Mouse (Mus musculus) hindbrain, embryonic 10.5 days (tissue): Measurements from ENCODE around the gene Gm5741. TPM values are rescaled to one million over a fixed set of nuclear protein-coding genes. Genes with fewer than 3 reads are reported as not detected.

Experiments used
- DNase-seq: peaks from one replicate; pipeline ENCODE4 v3.0.0-alpha.2; 2017; ENCODE audit warnings: low spot score
- H3K27ac ChIP-seq: fragments of 300-500 bp; sonication (generic); 2 replicates; pipeline ENCODE4 v1.5.1; 2016; ENCODE audit warnings: mild to moderate bottlenecking, moderate library complexity
- H3K27me3 ChIP-seq: fragments of 300-500 bp; sonication (generic); 2 replicates; pipeline ENCODE4 v1.6.1; 2016; ENCODE audit warnings: mild to moderate bottlenecking; ENCODE audit not compliant: poor library complexity, insufficient read depth, severe bottlenecking
- H3K36me3 ChIP-seq: fragments of 300-500 bp; sonication (generic); 2 replicates; pipeline ENCODE4 v1.6.1; 2016; ENCODE audit warnings: mild to moderate bottlenecking, moderate library complexity
- H3K4me1 ChIP-seq: fragments of 300-500 bp; sonication (generic); replicated peaks from 2 replicates; pipeline ENCODE4 v1.6.1; 2016; ENCODE audit warnings: mild to moderate bottlenecking
- H3K4me3 ChIP-seq: fragments of 300-500 bp; sonication (generic); 2 replicates; pipeline ENCODE4 v1.5.1; 2016; ENCODE audit warnings: mild to moderate bottlenecking, moderate library complexity
- H3K9me3 ChIP-seq: fragments of 300-500 bp; sonication (generic); 2 replicates; pipeline ENCODE4 v1.6.1; 2016; ENCODE audit warnings: mild to moderate bottlenecking, moderate library complexity
- WGBS: fragments of 180-500 bp; shearing (Covaris S2); methylation state at CpG from one replicate; pipeline ENCODE4 v1.1.7; 2016; 5-methylcytosine and 5-hydroxymethylcytosine counted together
- polyA plus RNA-seq: library from polyadenylated mRNA; unstranded; fragments of >200 nt; fragmentation: Nextera tagmentation; extraction: Ambion mirVana; gene quantifications from 2 replicates; pipeline ENCODE4 v1.2.1, GENCODE M21; 2016

The Gm5741 gene
- 0.86 and 1.0 TPM in 2 replicates for polyA plus RNA-seq

GRCm38 (mm10) chr8:85067982-85068381 lies at the start of gene Gm5741:
TSS of gene Gm5741 (minus strand) at chr8:85067982.
- DNase-seq, result no peak
- Histone ChIP-seq H3K27me3 (no peaks in the 10 kb centered on the region), H3K4me3 (no peak within 1 kb of the TSS), H3K27ac (no peak within 1 kb of the TSS), H3K9me3 (no peaks in the 10 kb centered on the region), H3K36me3 (peaks cover 45% of the 10 kb centered on the region), H3K4me1 (peaks cover 24% of the 10 kb centered on the region)

DNA sequence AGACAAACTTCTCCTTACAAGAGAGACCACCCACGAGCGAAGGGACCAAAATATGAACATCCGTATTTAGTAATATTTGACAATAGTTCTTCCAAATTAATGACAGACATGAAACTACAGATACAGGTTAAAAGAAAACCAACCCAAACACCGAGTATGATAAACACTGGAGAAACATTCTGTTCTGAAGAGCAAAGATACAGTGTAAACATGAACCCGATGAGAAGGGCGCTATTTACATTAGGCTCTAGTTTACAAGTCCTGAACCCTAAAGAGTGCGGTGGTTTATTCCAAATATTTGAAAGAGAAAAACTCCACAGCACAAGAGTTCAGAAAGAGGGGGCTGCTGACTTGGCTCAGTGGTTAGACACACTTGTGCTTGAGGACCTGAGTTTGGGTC lies 49.2 kb upstream of the Gm5741 start:
- Histone ChIP-seq H3K36me3 (peaks cover under 1% of the 10 kb centered on the region; the same call in 1 of the 2 replicates), H3K27me3 (no peaks in the 10 kb centered on the region), H3K9me3 (no peaks in the 10 kb centered on the region), H3K4me3 (no peak overlapping the region), H3K27ac (no peak overlapping the region), H3K4me1 (peaks cover 7% of the 10 kb centered on the region)
- 92% methylated on average over 7 of the region's 7 CpGs for WGBS
- no peak for DNase-seq

DNA sequence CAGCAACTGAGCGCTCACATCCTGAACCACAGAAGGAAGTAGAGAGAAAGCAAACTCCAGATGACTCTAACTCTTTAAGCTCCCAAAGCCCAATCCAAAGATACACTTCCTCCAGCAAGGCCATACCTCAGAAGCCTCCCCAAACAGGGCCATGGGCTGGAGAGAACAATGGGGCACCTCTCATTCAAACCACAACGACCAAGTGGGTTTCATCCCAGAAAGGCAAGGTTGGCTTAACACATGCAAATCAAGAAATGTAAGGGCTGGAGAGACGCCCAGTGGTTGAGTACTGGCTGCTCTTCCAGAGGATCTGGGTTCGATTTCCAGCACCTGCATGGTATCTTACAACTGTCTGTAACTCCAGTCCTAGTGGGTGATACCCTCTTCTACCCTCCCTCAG lies 47.7 kb upstream of the Gm5741 start:
- peaks cover 7% of the 10 kb centered on the region for H3K4me1 ChIP-seq
- peaks cover 11% of the 10 kb centered on the region for H3K36me3 ChIP-seq
- no peak overlapping the region for H3K27ac ChIP-seq
- H3K4me3 ChIP-seq, result no peak overlapping the region
- no peaks in the 10 kb centered on the region for H3K27me3 ChIP-seq
- no peaks in the 10 kb centered on the region; the same call in 1 of the 2 replicates for H3K9me3 ChIP-seq
- 74% methylated on average over 4 of the region's 4 CpGs for WGBS
- no peak for DNase-seq

DNA sequence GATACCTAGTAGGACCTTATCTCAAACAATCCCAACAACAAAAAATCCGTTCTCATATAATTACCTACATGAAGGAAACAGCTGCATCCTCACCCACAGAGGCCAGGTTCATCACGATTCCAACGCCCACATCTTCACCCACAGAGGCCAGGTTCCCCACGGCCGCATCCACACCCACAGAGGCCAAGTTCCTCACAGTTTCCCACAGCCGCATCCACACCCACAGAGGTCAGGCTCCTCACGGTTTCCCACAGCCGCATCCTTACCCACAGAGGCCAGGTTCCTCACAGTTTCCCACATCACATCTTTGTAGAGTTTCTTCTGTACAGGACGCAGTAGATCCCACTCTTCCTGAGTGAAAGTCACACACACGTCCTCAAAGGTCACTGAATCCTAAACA lies 45.5 kb upstream of the Gm5741 start:
- no peak overlapping the region for H3K27ac ChIP-seq
- no peak for DNase-seq
- H3K9me3 ChIP-seq, result peaks cover 5% of the 10 kb centered on the region; the same call in 1 of the 2 replicates
- H3K4me3 ChIP-seq, result no peak overlapping the region
- peaks cover 25% of the 10 kb centered on the region for H3K36me3 ChIP-seq
- no peaks in the 10 kb centered on the region for H3K27me3 ChIP-seq
- 97% methylated on average over 10 of the region's 10 CpGs for WGBS
- H3K4me1 ChIP-seq, result no peaks in the 10 kb centered on the region

- Histone ChIP-seq H3K9me3 (0 out of 2 replicates have a peak, but pooled peaks cover 5% of the 10 kb centered on the region), H3K27ac (no peak overlapping the region), H3K4me3 (no peak overlapping the region), H3K4me1 (no peaks in the 10 kb centered on the region), H3K27me3 (no peaks in the 10 kb centered on the region), H3K36me3 (peaks cover 42% of the 10 kb centered on the region)
- no peak for DNase-seq
- WGBS, result 84% methylated on average over 4 of the region's 4 CpGs
These were observed 32.4 kb upstream of the Gm5741 start for GRCm38 (mm10) chr8:85100076-85100665.

DNA sequence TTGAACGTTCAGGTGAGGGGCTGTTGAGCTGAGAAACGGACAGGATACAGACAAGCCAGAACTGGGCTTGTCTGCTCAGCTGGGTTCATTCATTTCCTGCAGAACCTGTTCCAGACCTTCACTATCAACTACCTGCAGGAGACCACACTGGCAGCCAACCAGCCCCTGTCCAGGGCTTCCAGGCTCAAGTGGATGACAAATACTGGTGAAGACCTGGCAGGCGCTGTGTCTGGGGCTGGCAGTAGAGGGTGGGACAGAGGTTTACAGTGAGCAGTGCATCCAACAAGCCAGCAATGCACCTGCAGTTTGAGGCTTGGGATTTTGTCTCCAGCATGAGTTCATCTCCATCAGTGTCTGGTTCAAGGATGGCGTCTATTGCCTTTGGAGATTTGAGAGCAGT lies 29.1 kb upstream of the Gm5741 start:
- Histone ChIP-seq H3K36me3 (peaks cover 69% of the 10 kb centered on the region), H3K9me3 (0 out of 2 replicates have a peak, but pooled peaks cover 4% of the 10 kb centered on the region), H3K4me3 (no peak overlapping the region), H3K4me1 (no peaks in the 10 kb centered on the region), H3K27ac (no peak overlapping the region), H3K27me3 (no peaks in the 10 kb centered on the region)
- DNase-seq, result no peak
- 92% methylated on average over 4 of the region's 4 CpGs for WGBS

GRCm38 (mm10) chr8:85096196-85096595 lies 28.4 kb upstream of the Gm5741 start:
- no peak overlapping the region for H3K4me3 ChIP-seq
- no peak overlapping the region for H3K27ac ChIP-seq
- H3K4me1 ChIP-seq, result peaks cover 2% of the 10 kb centered on the region; the same call in 1 of the 2 replicates
- H3K36me3 ChIP-seq, result peaks cover 73% of the 10 kb centered on the region
- no peak for DNase-seq
- no peaks in the 10 kb centered on the region for H3K27me3 ChIP-seq
- no peaks in the 10 kb centered on the region for H3K9me3 ChIP-seq
- 94% methylated on average over 16 of the region's 16 CpGs for WGBS

DNA sequence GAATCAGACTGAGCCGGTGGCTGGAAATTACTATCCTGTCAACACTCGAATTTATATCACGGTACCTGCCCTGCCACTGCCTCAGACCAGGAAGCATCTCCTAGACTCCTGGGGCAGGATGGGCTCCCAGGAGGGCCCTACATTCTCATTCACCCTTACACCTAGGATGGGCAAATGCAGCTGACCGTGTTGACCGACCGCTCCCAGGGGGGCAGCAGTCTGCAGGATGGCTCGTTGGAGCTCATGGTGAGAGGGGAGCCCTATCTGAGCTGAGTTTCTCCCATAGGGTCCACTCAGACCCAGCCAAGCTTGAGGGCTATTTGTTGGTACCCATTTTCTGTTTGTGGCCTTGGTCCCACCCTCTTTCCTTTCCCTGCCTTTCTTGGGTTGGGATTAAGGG lies 27.8 kb upstream of the Gm5741 start:
- Histone ChIP-seq H3K4me3 (no peak overlapping the region), H3K9me3 (no peaks in the 10 kb centered on the region), H3K36me3 (peaks cover 78% of the 10 kb centered on the region), H3K4me1 (peaks cover 2% of the 10 kb centered on the region; the same call in 1 of the 2 replicates), H3K27me3 (no peaks in the 10 kb centered on the region), H3K27ac (no peak overlapping the region)
- WGBS, result 94% methylated on average over 7 of the region's 7 CpGs
- DNase-seq, result no peak

DNA sequence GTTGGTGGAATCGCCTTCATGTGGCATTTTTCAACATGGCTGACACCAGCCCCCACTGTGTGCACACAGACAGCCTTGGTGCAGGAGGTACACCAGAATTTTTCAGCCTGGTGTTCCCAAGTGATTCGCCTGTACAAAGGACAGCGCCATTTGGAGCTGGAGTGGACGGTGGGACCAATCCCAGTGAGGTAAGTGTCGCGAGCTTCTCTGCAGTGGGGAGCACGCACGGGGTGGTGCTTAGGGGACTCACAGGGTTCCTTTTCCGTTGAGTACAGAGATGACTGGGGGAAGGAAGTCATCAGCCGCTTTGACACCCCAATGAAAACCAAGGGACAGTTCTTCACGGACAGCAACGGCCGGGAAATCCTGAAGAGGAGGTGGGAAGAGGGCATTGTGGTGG lies 27.3 kb upstream of the Gm5741 start:
- Histone ChIP-seq H3K4me3 (no peak overlapping the region), H3K36me3 (peaks cover 78% of the 10 kb centered on the region), H3K9me3 (no peaks in the 10 kb centered on the region), H3K27me3 (no peaks in the 10 kb centered on the region), H3K4me1 (peaks cover 2% of the 10 kb centered on the region; the same call in 1 of the 2 replicates), H3K27ac (no peak overlapping the region)
- 91% methylated on average over 13 of the region's 13 CpGs for WGBS
- no peak for DNase-seq

- no peaks in the 10 kb centered on the region for H3K9me3 ChIP-seq
- no peak overlapping the region for H3K27ac ChIP-seq
- DNase-seq, result no peak
- H3K27me3 ChIP-seq, result no peaks in the 10 kb centered on the region
- peaks cover 2% of the 10 kb centered on the region; the same call in 1 of the 2 replicates for H3K4me1 ChIP-seq
- H3K36me3 ChIP-seq, result peaks cover 80% of the 10 kb centered on the region
- H3K4me3 ChIP-seq, result no peak overlapping the region
- 30% methylated on average over 21 of the region's 21 CpGs for WGBS
These were observed 23.8 kb upstream of the Gm5741 start for GRCm38 (mm10) chr8:85091526-85092090.

DNA sequence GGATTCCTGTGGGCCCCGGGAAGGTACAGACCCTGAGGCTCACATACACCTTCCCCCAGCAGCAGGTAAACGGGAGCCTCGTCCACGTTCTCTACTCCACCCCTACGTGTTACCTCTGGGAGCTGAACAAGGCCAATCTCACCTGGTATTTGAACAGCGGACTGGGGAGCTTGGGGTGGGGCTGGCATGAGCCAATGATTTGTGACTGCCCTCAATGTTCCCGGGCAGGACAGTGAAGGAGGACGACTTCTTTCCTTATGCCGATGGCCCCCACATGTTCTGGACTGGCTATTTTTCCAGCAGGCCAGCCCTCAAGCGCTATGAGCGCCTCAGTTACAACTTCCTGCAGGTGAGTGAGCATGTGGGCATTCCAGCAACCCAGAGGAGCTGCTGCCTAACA lies 23.1 kb upstream of the Gm5741 start:
- Histone ChIP-seq H3K4me3 (no peak overlapping the region), H3K9me3 (no peaks in the 10 kb centered on the region), H3K27ac (no peak overlapping the region), H3K4me1 (peaks cover 2% of the 10 kb centered on the region; the same call in 1 of the 2 replicates), H3K27me3 (no peaks in the 10 kb centered on the region), H3K36me3 (peaks cover 77% of the 10 kb centered on the region)
- 92% methylated on average over 11 of the region's 11 CpGs for WGBS
- DNase-seq, result no peak

GRCm38 (mm10) chr8:85088771-85089170 lies 21.0 kb upstream of the Gm5741 start:
- Histone ChIP-seq H3K36me3 (peaks cover 67% of the 10 kb centered on the region), H3K4me1 (peaks cover 11% of the 10 kb centered on the region), H3K27ac (no peak overlapping the region), H3K9me3 (no peaks in the 10 kb centered on the region), H3K27me3 (no peaks in the 10 kb centered on the region), H3K4me3 (no peak overlapping the region)
- no peak for DNase-seq
- 80% methylated on average over 2 of the region's 2 CpGs for WGBS

GRCm38 (mm10) chr8:85086238-85086637 lies 18.5 kb upstream of the Gm5741 start:
- no peak overlapping the region for H3K27ac ChIP-seq
- 74% methylated on average over 3 of the region's 3 CpGs for WGBS
- peaks cover 50% of the 10 kb centered on the region for H3K36me3 ChIP-seq
- H3K4me3 ChIP-seq, result no peak overlapping the region
- H3K4me1 ChIP-seq, result peaks cover 32% of the 10 kb centered on the region
- no peaks in the 10 kb centered on the region for H3K9me3 ChIP-seq
- DNase-seq, result no peak
- no peaks in the 10 kb centered on the region for H3K27me3 ChIP-seq
